Mouse (Mus musculus): ENCODE data around the gene Tcf3. TPM values are rescaled to one million over a fixed set of nuclear protein-coding genes. Genes with fewer than 3 reads are reported as not detected.

Gene Tcf3
- polyA plus RNA-seq, 1 experiment from 2014 or later: 54.0 TPM

GRCm38 (mm10) chr10:80384709-80385108 lies 48.7 kb downstream of the Tcf3 start:
- Histone ChIP-seq H3K9ac (ENCODE audit: low read length) (peak overlapping the region; percentile 96; the same call in 1 of the 2 replicates), H3K27ac (replicated peaks in 1 of 2; ENCODE audit: control insufficient read depth in 1 of 2, insufficient read depth in 1 of 2, low read depth in 2 of 2, low read length in 2 of 2) (no peak overlapping the region), H3K36me3 (ENCODE audit: control insufficient read depth, insufficient read depth, low read length) (peaks cover 51% of the 10 kb centered on the region), H3K27me3 (ENCODE audit: control insufficient read depth, insufficient read depth, low read length) (no peaks in the 10 kb centered on the region), H3K4me3 (ENCODE audit: control insufficient read depth in 1 of 2, insufficient read depth in 1 of 2, low read depth in 1 of 2, low read length in 2 of 2) (peak overlapping the region; percentile 63 to 86; a peak in 3 of 4 replicates), H3K4me1 (ENCODE audit: control insufficient read depth in 2 of 2, insufficient read depth in 2 of 2, low read length in 2 of 2) (peaks cover 23 to 30% of the 10 kb centered on the region in 2 experiments), H3K4me2 (ENCODE audit: low read length) (peak overlapping the region; percentile 96), H3K9me3 (ENCODE audit: control insufficient read depth, low read length) (no peaks in the 10 kb centered on the region)
- WGBS: 71% methylated on average over 7 of the region's 7 CpGs
- no peak for ATAC-seq (ENCODE audit: insufficient number of reproducible peaks, insufficient read depth, low FRiP score, low read depth)

GRCm38 (mm10) chr10:80384115-80384639 lies 49.3 kb downstream of the Tcf3 start:
- Histone ChIP-seq H3K4me1 (ENCODE audit: control insufficient read depth in 2 of 2, insufficient read depth in 2 of 2, low read length in 2 of 2) (peaks cover 23 to 30% of the 10 kb centered on the region in 2 experiments), H3K9ac (ENCODE audit: low read length) (peak overlapping the region; percentile 41), H3K9me3 (ENCODE audit: control insufficient read depth, low read length) (no peaks in the 10 kb centered on the region), H3K36me3 (ENCODE audit: control insufficient read depth, insufficient read depth, low read length) (peaks cover 55% of the 10 kb centered on the region), H3K27ac (replicated peaks in 1 of 2; ENCODE audit: control insufficient read depth in 1 of 2, insufficient read depth in 1 of 2, low read depth in 2 of 2, low read length in 2 of 2) (no peak overlapping the region), H3K4me3 (ENCODE audit: control insufficient read depth in 1 of 2, insufficient read depth in 1 of 2, low read depth in 1 of 2, low read length in 2 of 2) (no peak overlapping the region), H3K27me3 (ENCODE audit: control insufficient read depth, insufficient read depth, low read length) (no peaks in the 10 kb centered on the region), H3K4me2 (ENCODE audit: low read length) (0 out of 2 replicates have a peak overlapping the region, but pooled peaks have one; percentile 96)
- ATAC-seq (ENCODE audit: insufficient number of reproducible peaks, insufficient read depth, low FRiP score, low read depth): no peak
- 83% methylated on average over 4 of the region's 4 CpGs for WGBS

GRCm38 (mm10) chr10:80383431-80383830 lies 50.0 kb downstream of the Tcf3 start:
- no peak overlapping the region for H3K27ac ChIP-seq (replicated peaks in 1 of 2; ENCODE audit: control insufficient read depth in 1 of 2, insufficient read depth in 1 of 2, low read depth in 2 of 2, low read length in 2 of 2)
- 77% methylated on average over 4 of the region's 4 CpGs for WGBS
- H3K9ac ChIP-seq (ENCODE audit: low read length): peak overlapping the region; percentile 41; the same call in 1 of the 2 replicates
- ATAC-seq (ENCODE audit: insufficient number of reproducible peaks, insufficient read depth, low FRiP score, low read depth): no peak
- H3K36me3 ChIP-seq (ENCODE audit: control insufficient read depth, insufficient read depth, low read length): peaks cover 55% of the 10 kb centered on the region
- no peak overlapping the region for H3K4me2 ChIP-seq (ENCODE audit: low read length)
- peaks cover 21 to 27% of the 10 kb centered on the region in 2 experiments for H3K4me1 ChIP-seq (ENCODE audit: control insufficient read depth in 2 of 2, insufficient read depth in 2 of 2, low read length in 2 of 2)
- no peak overlapping the region for H3K4me3 ChIP-seq (ENCODE audit: control insufficient read depth in 1 of 2, insufficient read depth in 1 of 2, low read depth in 1 of 2, low read length in 2 of 2)
- H3K27me3 ChIP-seq (ENCODE audit: control insufficient read depth, insufficient read depth, low read length): no peaks in the 10 kb centered on the region
- H3K9me3 ChIP-seq (ENCODE audit: control insufficient read depth, low read length): no peaks in the 10 kb centered on the region

- Histone ChIP-seq H3K27ac (replicated peaks in 1 of 2; ENCODE audit: control insufficient read depth in 1 of 2, insufficient read depth in 1 of 2, low read depth in 2 of 2, low read length in 2 of 2) (no peak overlapping the region), H3K36me3 (ENCODE audit: control insufficient read depth, insufficient read depth, low read length) (peaks cover 55% of the 10 kb centered on the region), H3K9ac (ENCODE audit: low read length) (no peak overlapping the region), H3K27me3 (ENCODE audit: control insufficient read depth, insufficient read depth, low read length) (no peaks in the 10 kb centered on the region), H3K9me3 (ENCODE audit: control insufficient read depth, low read length) (no peaks in the 10 kb centered on the region), H3K4me2 (ENCODE audit: low read length) (no peak overlapping the region), H3K4me1 (ENCODE audit: control insufficient read depth in 2 of 2, insufficient read depth in 2 of 2, low read length in 2 of 2) (peaks cover 15 to 23% of the 10 kb centered on the region in 2 experiments; a peak in 3 of 4 replicates), H3K4me3 (ENCODE audit: control insufficient read depth in 1 of 2, insufficient read depth in 1 of 2, low read depth in 1 of 2, low read length in 2 of 2) (no peak overlapping the region)
- WGBS: 85% methylated on average over 7 of the region's 7 CpGs
- no peak for ATAC-seq (ENCODE audit: insufficient number of reproducible peaks, insufficient read depth, low FRiP score, low read depth)
Measured at GRCm38 (mm10) chr10:80382641-80383365, 50.6 kb downstream of the Tcf3 start.

GRCm38 (mm10) chr10:80377716-80378115 lies 55.7 kb downstream of the Tcf3 start:
- 41% methylated on average over 10 of the region's 10 CpGs for WGBS
- Histone ChIP-seq H3K4me1 (ENCODE audit: control insufficient read depth in 2 of 2, insufficient read depth in 2 of 2, low read length in 2 of 2) (no peaks in the 10 kb centered on the region), H3K27me3 (ENCODE audit: control insufficient read depth, insufficient read depth, low read length) (no peaks in the 10 kb centered on the region)

GRCm38 (mm10) chr10:80376160-80376559 lies 57.3 kb downstream of the Tcf3 start:
- Histone ChIP-seq H3K9me3 (ENCODE audit: control insufficient read depth, low read length) (no peaks in the 10 kb centered on the region), H3K36me3 (ENCODE audit: control insufficient read depth, insufficient read depth, low read length) (peaks cover 17% of the 10 kb centered on the region), H3K27ac (replicated peaks in 1 of 2; ENCODE audit: control insufficient read depth in 1 of 2, insufficient read depth in 1 of 2, low read depth in 2 of 2, low read length in 2 of 2) (no peak overlapping the region), H3K4me2 (ENCODE audit: low read length) (no peak overlapping the region), H3K4me1 (ENCODE audit: control insufficient read depth in 2 of 2, insufficient read depth in 2 of 2, low read length in 2 of 2) (0 out of 4 replicates have a peak, but pooled peaks cover 0 to 3% of the 10 kb centered on the region in 2 experiments), H3K9ac (ENCODE audit: low read length) (no peak overlapping the region), H3K27me3 (ENCODE audit: control insufficient read depth, insufficient read depth, low read length) (no peaks in the 10 kb centered on the region), H3K4me3 (ENCODE audit: control insufficient read depth in 1 of 2, insufficient read depth in 1 of 2, low read depth in 1 of 2, low read length in 2 of 2) (no peak overlapping the region)
- WGBS: 4% methylated on average over 7 of the region's 7 CpGs
- ATAC-seq (ENCODE audit: insufficient number of reproducible peaks, insufficient read depth, low FRiP score, low read depth): no peak

More at GRCm38 (mm10) chr10:80377716-80378115, 55.7 kb downstream of the Tcf3 start:
- Histone ChIP-seq H3K36me3 (ENCODE audit: control insufficient read depth, insufficient read depth, low read length) (peaks cover 33% of the 10 kb centered on the region), H3K9me3 (ENCODE audit: control insufficient read depth, low read length) (no peaks in the 10 kb centered on the region), H3K9ac (ENCODE audit: low read length) (no peak overlapping the region), H3K4me3 (ENCODE audit: control insufficient read depth in 1 of 2, insufficient read depth in 1 of 2, low read depth in 1 of 2, low read length in 2 of 2) (no peak overlapping the region), H3K4me2 (ENCODE audit: low read length) (no peak overlapping the region), H3K27ac (replicated peaks in 1 of 2; ENCODE audit: control insufficient read depth in 1 of 2, insufficient read depth in 1 of 2, low read depth in 2 of 2, low read length in 2 of 2) (no peak overlapping the region)
- no peak for ATAC-seq (ENCODE audit: insufficient number of reproducible peaks, insufficient read depth, low FRiP score, low read depth)

- WGBS: 17% methylated on average over 6 of the region's 6 CpGs
- H3K4me2 ChIP-seq (ENCODE audit: low read length): no peak overlapping the region
- no peak for ATAC-seq (ENCODE audit: insufficient number of reproducible peaks, insufficient read depth, low FRiP score, low read depth)
- no peak overlapping the region for H3K9ac ChIP-seq (ENCODE audit: low read length)
- H3K9me3 ChIP-seq (ENCODE audit: control insufficient read depth, low read length): no peaks in the 10 kb centered on the region
- H3K27me3 ChIP-seq (ENCODE audit: control insufficient read depth, insufficient read depth, low read length): no peaks in the 10 kb centered on the region
- no peaks in the 10 kb centered on the region for H3K36me3 ChIP-seq (ENCODE audit: control insufficient read depth, insufficient read depth, low read length)
- H3K27ac ChIP-seq (replicated peaks in 1 of 2; ENCODE audit: control insufficient read depth in 1 of 2, insufficient read depth in 1 of 2, low read depth in 2 of 2, low read length in 2 of 2): no peak overlapping the region
- 0 out of 4 replicates have a peak, but pooled peaks cover 0 to 3% of the 10 kb centered on the region in 2 experiments for H3K4me1 ChIP-seq (ENCODE audit: control insufficient read depth in 2 of 2, insufficient read depth in 2 of 2, low read length in 2 of 2)
- no peak overlapping the region for H3K4me3 ChIP-seq (ENCODE audit: control insufficient read depth in 1 of 2, insufficient read depth in 1 of 2, low read depth in 1 of 2, low read length in 2 of 2)
Measured at GRCm38 (mm10) chr10:80374063-80374462, 59.4 kb downstream of the Tcf3 start.
